ENCODE assay signal across 20 mouse cellular contexts in genomic region chr10:44939403-44939802, GRCm38 (mm10).
DNase-seq lines count a peak whose midpoint lies in the region; ATAC-seq and TF ChIP-seq lines count a peak whose summit lies in the region.
"Had no signal": no experiment of that assay in that cellular context is flagged by ENCODE, and none has a peak within 500 bp of the region (broad histone marks: within the 10 kb centered on the region; RNA-seq: fewer than 3 reads in every experiment).

No protein-coding gene starts in this region.

- no peak overlapping the region for H3K4me3 ChIP-seq in hindbrain, postnatal 0 days (ENCODE audit: low read length)
- H3K4me3 ChIP-seq in hindbrain, embryonic 12.5 days: no peak overlapping the region
- H3K4me3 ChIP-seq: embryonic facial prominence, embryonic 12.5 days; forebrain, embryonic 13.5 days; heart, adult 2 months; heart, embryonic 15.5 days; hindbrain, embryonic 10.5 days; hindbrain, embryonic 15.5 days had no signal

- no peak overlapping the region for H3K9ac ChIP-seq in hindbrain, postnatal 0 days (replicated peaks; ENCODE audit: low read length)
- no peak overlapping the region for H3K9ac ChIP-seq in hindbrain, embryonic 12.5 days
- H3K9ac ChIP-seq: embryonic facial prominence, embryonic 12.5 days; forebrain, embryonic 13.5 days; heart, embryonic 15.5 days; hindbrain, embryonic 15.5 days had no signal

- no peak for TF ChIP-seq POLR2A in brain, embryonic 14.5 days (IDR thresholded peaks at IDR 0.05; ENCODE audit: borderline replicate concordance, extremely low read depth, insufficient read depth, insufficient read length, poor library complexity, severe bottlenecking)

- no peak overlapping the region for H3K4me2 ChIP-seq in hindbrain, postnatal 0 days (ENCODE audit: low read depth, low read length)
- H3K4me2 ChIP-seq in hindbrain, embryonic 12.5 days (replicated peaks): no peak overlapping the region
- H3K4me2 ChIP-seq: embryonic facial prominence, embryonic 12.5 days; forebrain, embryonic 13.5 days; heart, embryonic 11.5 days; heart, embryonic 15.5 days; hindbrain, embryonic 15.5 days had no signal

- no peak overlapping the region for H3K27ac ChIP-seq in hindbrain, postnatal 0 days
- H3K27ac ChIP-seq in hindbrain, embryonic 12.5 days: no peak overlapping the region
- H3K27ac ChIP-seq: embryonic facial prominence, embryonic 12.5 days; forebrain, embryonic 13.5 days; heart, adult 2 months; heart, embryonic 15.5 days; hindbrain, embryonic 10.5 days; hindbrain, embryonic 15.5 days had no signal

- DNase-seq in cerebellum, adult 9-11 months: peak; percentile 6
- DNase-seq in cerebellum, adult 8-10 months: no peak
- DNase-seq in hindbrain, postnatal 0 days (ENCODE audit: low spot score): peak; percentile 4
- peak; percentile 55 for DNase-seq in brain, embryonic 14.5 days (ENCODE audit: low read depth)
- DNase-seq in cerebellum, postnatal 25 days: peak; percentile 52 to 65
- DNase-seq in lung, postnatal 4 days: no peak
- no peak for DNase-seq in spleen, adult 18-20 months
- DNase-seq: adrenal gland, adult 8-10 months; adrenal gland, postnatal 36 days; gastrocnemius, postnatal 14 days; heart, adult 2 months; kidney, adult 11 months; kidney, adult 9 months had no signal

- no peaks in the 10 kb centered on the region for H3K4me1 ChIP-seq in hindbrain, postnatal 0 days (ENCODE audit: insufficient read depth, low read length)
- no peaks in the 10 kb centered on the region for H3K4me1 ChIP-seq in hindbrain, embryonic 12.5 days
- H3K4me1 ChIP-seq: embryonic facial prominence, embryonic 12.5 days; heart, embryonic 15.5 days; hindbrain, embryonic 10.5 days; hindbrain, embryonic 15.5 days had no signal

- no peaks in the 10 kb centered on the region for H3K27me3 ChIP-seq in hindbrain, postnatal 0 days (ENCODE audit: insufficient read depth, low read length)
- H3K27me3 ChIP-seq in hindbrain, embryonic 12.5 days: no peaks in the 10 kb centered on the region
- H3K27me3 ChIP-seq: embryonic facial prominence, embryonic 12.5 days; forebrain, embryonic 13.5 days; heart, embryonic 15.5 days; hindbrain, embryonic 15.5 days had no signal

- WGBS in hindbrain, postnatal 0 days: 50% methylated on average over 1 of the region's 1 CpGs
- WGBS in hindbrain, embryonic 12.5 days: 56% methylated on average over 1 of the region's 1 CpGs

- H3K9me3 ChIP-seq in hindbrain, postnatal 0 days (ENCODE audit: low read length): no peaks in the 10 kb centered on the region
- H3K9me3 ChIP-seq in hindbrain, embryonic 12.5 days (replicated peaks): no peaks in the 10 kb centered on the region
- H3K9me3 ChIP-seq: embryonic facial prominence, embryonic 12.5 days; forebrain, embryonic 13.5 days; heart, embryonic 15.5 days; hindbrain, embryonic 10.5 days; hindbrain, embryonic 15.5 days had no signal

- no peak for TF ChIP-seq CTCF in hindbrain, postnatal 0 days (IDR thresholded peaks at IDR 0.05; ENCODE audit: low read depth)
- TF ChIP-seq CTCF in brain, embryonic 14.5 days (IDR thresholded peaks at IDR 0.05; ENCODE audit: borderline replicate concordance, extremely low read depth, insufficient read depth, insufficient read length): no peak

- H3K36me3 ChIP-seq in hindbrain, postnatal 0 days (ENCODE audit: insufficient read depth, low read length): no peaks in the 10 kb centered on the region
- no peaks in the 10 kb centered on the region for H3K36me3 ChIP-seq in hindbrain, embryonic 12.5 days
- H3K36me3 ChIP-seq: embryonic facial prominence, embryonic 12.5 days; heart, embryonic 15.5 days; hindbrain, embryonic 10.5 days; hindbrain, embryonic 15.5 days had no signal

- ATAC-seq in hindbrain, postnatal 0 days: no peak
- ATAC-seq in hindbrain, embryonic 12.5 days (ENCODE audit: low FRiP score): no peak
- ATAC-seq: forebrain, embryonic 13.5 days had no signal

Comparison
In these comparisons a context has a peak if more than half of its experiments do, and no peak if none do; other contexts are left out.
1. DNase-seq: peak in cerebellum, adult 9-11 months (single experiment), hindbrain, postnatal 0 days (single experiment), brain, embryonic 14.5 days (single experiment) and cerebellum, postnatal 25 days (2 of 2); none in cerebellum, adult 8-10 months (single experiment), lung, postnatal 4 days (0 of 2) and spleen, adult 18-20 months (0 of 2).